Mouse (Mus musculus): ENCODE results near the gene Hoxd4.

Hoxd4 gene

GRCm38 (mm10) chr2:74732513-74733316 is 21.0 kb downstream of the Hoxd4 start:
- no peak for DNase-seq

DNA sequence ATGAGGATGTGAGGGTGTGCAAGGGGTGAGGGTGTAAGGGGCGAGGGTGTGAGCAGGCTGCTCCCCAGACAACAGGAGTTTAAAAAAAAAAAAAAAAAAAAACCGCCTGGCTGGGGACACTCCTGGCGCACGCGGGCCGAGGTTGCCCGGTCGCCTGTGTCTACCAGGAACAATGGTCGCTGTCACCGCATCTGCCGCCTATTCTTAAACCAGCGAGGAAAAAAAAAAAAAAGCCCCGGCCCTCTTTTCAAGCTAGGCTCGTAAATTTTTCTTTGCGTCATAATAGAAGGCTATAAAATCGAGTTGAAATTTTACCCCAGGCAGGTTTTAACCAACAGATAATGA is 21.6 kb downstream of the Hoxd4 start:
- no peak for DNase-seq

DNA sequence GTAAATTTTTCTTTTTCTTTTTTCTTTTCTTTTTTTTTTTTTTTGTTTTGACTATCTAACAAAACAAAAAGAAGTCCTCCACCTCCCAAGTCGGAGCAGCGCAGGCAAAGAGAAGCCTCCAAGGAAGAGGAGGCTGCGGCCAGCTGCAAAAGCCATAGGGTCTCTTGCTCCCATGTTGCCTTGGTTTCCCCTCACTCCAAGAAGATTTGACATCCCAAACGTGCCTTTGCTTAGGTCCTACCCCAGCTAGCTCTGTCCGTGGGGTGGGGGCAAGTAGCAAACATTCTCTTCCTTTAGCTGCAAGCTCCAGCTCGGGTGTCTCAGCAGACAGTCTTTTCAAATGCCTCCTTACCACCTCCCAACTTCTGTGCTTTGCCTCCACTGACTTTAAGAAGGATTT is 22.0 kb downstream of the Hoxd4 start:
- no peak for DNase-seq

DNA sequence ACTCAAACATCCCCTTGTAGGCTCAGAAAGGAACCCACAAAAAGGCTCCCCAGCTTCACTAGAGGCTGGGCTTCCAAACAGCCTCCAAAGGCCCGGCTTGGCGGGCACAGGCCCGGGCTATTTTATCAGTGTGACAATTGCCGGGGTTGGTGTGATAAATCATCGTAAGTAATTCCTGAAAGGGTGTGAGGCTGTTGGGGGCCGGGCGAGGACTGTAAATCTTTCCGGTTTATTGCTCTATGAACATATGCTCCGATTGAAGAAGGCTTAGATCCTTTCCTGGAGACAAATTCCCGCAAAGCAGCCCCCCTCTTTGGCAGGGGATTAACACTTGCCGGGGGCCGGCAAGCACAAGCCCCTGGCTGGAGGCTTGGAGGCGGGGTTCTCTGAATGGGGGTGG is 22.7 kb downstream of the Hoxd4 start:
- DNase-seq = no peak

GRCm38 (mm10) chr2:74734996-74735811 is 23.5 kb downstream of the Hoxd4 start:
- no peak for DNase-seq

DNA sequence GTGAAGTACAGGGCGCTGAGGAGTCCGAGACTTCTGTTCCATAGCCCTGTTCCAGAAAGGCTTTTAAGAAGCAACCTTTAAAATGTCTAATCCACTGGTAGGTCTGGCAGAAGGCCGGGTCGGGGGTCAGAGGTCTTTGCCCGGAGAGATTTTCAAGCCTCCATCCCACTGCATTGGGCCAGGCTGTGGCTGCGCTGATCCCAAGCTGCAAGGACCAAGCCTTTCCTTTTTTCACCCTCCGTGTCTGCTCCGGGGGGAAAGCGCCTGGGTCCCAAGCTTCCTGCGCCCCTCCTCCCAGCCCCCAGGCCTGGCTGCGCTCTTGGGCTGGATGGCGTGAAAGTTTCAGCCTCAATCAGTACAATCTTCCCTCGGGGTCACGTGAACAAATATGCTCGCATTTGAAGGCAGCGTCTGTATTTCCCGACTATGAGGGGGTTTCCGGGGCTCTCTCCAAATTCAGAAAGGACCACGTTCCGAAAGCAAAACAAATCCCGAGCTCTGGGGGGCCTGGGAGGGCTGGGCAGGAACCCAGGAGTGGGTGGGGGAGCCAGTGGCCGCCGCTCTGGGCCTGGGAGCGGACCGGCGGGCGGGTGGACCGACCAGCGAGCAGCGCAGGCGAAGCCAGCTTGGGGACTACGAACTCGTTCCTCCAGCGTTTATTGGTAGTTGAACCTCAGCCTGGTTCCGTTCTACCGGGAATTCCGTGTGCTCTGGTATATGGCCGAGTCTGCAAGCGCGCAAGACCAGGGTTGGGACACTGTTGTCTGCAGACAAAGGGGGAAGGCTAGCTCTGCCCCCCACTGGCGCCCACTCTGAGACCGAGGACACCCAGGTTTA is 24.3 kb downstream of the Hoxd4 start:
- no peak for DNase-seq

- DNase-seq = no peak
These were observed 25.2 kb downstream of the Hoxd4 start for GRCm38 (mm10) chr2:74736688-74737577.

- no peak for DNase-seq
These were observed 25.9 kb downstream of the Hoxd4 start for GRCm38 (mm10) chr2:74737578-74738070.

DNA sequence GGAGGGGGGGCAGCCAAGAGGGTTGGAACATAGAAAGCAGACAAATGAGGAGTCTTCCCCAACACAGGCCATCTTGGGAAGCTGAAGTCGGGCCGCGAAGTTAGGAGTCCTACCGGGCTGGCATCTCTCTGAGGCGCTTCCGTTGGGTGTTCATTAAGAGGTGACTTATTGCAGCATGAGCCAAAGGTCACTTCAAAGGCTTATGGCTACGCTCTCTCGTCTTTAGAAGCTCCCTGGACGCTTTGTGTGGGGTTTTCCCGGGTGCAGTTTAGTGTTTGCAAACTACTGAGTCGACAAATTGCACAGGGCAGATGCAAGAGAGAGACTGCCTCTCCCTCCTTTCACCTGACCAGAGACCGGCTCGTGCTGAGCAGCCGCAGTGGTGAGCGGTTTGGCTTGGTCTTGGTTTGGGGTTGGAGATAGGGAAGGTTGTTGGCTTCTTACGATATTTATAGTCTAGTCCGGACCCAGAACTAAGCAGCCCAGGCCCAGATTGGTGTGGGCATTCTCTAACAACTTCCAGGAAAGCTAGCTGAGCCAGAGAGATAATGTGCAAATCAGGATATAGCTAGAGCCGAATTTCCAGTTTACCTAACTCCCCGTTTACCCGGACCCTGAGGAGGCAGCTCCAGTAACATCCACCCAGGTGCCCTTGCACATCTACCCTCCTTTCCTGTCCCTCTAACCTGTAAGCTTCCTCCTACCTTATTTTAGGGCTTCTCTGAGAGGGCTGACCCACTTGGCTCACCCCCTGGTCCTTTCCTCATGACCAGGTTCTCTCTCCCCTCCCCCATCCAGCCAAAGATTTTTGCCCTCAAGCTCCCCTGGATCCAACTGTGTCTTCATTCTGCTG is 27.1 kb downstream of the Hoxd4 start:
- no peak for DNase-seq

DNA sequence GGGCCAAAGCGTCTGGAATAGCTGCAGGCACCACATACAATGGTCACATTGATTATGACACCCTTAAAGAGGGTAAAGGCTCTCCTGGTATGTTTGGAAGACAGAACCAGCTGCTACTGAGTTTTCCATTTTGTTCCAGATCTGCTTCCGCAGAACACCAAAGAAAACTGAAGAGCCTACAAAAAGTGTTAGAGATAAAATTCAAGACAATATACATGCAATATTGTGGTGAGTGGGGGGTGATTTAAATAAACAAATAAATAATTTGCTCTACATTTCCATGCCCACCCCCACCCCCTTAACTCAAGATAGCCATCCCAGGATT is 27.7 kb downstream of the Hoxd4 start:
- no peak for DNase-seq

DNA sequence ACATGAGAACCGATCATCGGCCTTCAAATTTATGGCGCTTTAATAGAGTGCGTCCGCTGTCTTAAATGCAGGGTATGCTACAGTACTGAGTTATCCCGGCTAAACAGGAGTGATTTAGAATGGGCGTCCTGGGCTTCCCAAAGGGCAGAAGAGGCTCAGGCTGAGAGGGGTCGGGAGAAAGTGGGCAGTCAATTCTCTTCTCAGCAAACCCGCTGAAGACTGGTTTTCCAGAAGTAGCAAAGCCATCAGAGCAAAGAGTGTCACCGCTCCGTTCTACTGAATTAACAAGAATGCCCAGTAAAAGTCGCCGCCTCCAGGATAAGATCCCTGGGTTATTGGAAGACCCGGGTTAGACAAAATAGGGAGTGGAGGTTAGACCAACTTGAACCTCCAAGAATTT is 28.1 kb downstream of the Hoxd4 start:
- no peak for DNase-seq

DNA sequence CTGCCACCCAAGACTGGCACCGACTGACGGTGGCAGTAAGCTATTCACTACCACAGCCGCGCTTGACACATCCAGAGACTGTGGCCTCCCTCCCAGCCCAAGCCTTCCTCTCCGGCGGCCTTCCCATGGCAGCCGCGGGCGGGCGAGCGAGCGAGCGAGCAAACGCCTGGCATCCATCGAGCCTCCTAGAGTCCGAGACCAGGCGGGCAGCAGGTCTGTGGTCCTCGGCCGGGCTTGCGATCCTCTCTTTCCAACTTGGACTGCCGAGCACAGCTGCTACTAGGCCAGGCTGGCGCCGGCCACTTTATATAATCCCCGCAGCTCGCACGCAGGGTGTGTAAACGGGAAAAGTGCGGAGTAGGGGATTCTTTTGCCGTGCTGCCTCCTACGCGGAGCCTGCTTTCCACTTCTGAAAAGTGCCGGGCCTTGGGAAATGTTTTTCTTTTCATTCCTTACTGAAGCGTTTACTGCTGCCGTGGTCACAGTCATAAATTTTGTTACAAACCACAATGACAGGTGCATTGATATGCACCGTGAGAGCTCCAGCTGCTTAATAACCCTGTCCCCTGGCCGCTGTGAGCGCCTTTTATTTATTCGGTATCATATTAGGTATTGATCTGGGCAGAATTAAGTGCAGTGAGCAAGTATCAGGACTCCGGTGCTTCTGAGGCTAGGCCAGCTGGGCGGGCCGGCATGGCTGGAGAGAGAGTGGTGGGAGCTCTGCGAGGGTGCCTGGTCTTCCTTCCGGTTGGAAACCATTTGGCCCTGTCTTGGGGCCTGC is 28.8 kb downstream of the Hoxd4 start:
- DNase-seq = no peak

DNA sequence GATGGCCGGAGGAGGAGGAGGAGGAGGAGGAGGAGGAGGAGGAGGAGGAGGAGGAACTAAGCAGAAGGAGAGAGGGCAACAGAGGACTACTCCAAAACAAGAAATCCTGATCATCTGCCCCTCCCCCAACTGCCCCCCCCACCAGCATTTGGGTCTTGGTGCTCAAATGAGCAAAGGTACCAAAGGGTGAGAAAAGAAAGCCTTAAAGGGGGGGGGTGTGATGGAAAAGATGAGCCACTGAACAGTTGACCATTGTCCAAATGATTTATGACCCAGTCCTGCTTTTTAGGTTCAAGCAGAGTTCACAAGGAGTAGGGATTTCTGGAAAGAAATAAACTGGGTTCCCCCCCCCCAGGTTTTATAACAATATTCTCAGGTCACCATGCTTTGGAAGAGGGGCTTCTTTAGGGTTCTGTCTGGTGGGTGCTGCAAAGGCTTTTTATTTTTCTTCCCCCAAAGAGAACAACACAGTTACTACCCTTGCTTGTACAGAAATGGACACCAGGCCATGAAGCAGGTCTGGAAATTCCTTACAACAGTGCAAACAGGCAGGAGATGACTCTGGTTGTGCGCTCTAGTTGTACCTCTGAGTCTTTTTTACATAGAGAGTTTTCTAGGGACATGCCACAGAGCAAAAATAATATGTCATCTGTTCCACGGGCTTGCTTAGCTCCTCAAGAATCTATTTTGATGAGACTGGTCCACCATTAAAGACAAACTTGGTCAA is 29.7 kb downstream of the Hoxd4 start:
- no peak for DNase-seq

GRCm38 (mm10) chr2:74741979-74742277 is 30.2 kb downstream of the Hoxd4 start:
- DNase-seq = no peak

- no peak for DNase-seq
These were observed 34.0 kb downstream of the Hoxd4 start for GRCm38 (mm10) chr2:74745540-74746297.

DNA sequence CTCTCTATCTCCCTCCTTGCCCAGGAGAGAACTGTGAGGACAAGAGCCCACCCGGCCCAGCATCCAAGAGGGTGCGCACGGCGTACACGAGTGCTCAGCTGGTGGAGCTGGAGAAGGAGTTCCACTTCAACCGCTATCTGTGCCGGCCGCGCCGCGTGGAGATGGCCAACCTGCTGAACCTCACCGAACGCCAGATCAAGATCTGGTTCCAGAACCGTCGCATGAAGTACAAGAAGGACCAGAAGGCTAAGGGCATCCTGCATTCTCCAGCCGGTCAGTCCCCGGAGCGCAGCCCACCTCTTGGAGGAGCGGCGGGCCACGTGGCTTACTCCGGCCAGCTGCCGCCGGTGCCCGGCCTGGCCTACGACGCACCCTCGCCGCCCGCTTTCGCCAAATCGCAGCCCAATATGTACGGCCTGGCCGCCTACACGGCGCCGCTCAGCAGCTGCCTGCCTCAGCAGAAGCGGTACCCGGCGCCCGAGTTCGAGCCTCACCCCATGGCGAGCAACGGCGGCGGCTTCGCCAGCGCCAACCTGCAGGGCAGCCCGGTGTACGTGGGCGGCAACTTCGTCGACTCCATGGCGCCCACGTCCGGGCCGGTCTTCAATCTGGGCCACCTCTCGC is 34.7 kb downstream of the Hoxd4 start:
- DNase-seq = no peak

GRCm38 (mm10) chr2:74747006-74747405 is 35.3 kb downstream of the Hoxd4 start:
- DNase-seq = no peak

- no peak for DNase-seq
These were observed 36.0 kb downstream of the Hoxd4 start for GRCm38 (mm10) chr2:74747661-74748141.

Data from liver (tissue).